ENCODE assay signal across 8 mouse cellular contexts in genomic region chr19:10402771-10403494, GRCm38 (mm10). TPM values are rescaled to one million over a fixed set of nuclear protein-coding genes. Genes with fewer than 3 reads are reported as not detected.
A peak's percentile ranks its signal among the peaks of the same experiment; 100 is the strongest.
DNase-seq lines count a peak whose midpoint lies in the region; ATAC-seq and TF ChIP-seq lines count a peak whose summit lies in the region.

No protein-coding gene starts in this region.

- peaks cover 12% of the 10 kb centered on the region for H3K27me3 ChIP-seq in heart, embryonic 11.5 days (ENCODE audit: control insufficient read depth, insufficient read depth, low read length)
- peaks cover 3% of the 10 kb centered on the region; the same call in 1 of the 2 replicates for H3K27me3 ChIP-seq in G1E (ENCODE audit: insufficient read depth, low read length)
- H3K27me3 ChIP-seq in hindbrain, embryonic 14.5 days (ENCODE audit: control insufficient read depth, insufficient read depth, low read length): no peaks in the 10 kb centered on the region

- 23% methylated on average over 16 of the region's 16 CpGs for WGBS in heart, embryonic 11.5 days (ENCODE audit: insufficient replicate concordance)
- 32% methylated on average over 16 of the region's 16 CpGs for WGBS in hindbrain, embryonic 14.5 days

- no peak overlapping the region for H3K9ac ChIP-seq in heart, embryonic 11.5 days (ENCODE audit: low read depth, low read length)
- H3K9ac ChIP-seq in hindbrain, embryonic 14.5 days: no peak overlapping the region

- H3K36me3 ChIP-seq in heart, embryonic 11.5 days (ENCODE audit: control insufficient read depth, insufficient read depth, low read length): no peaks in the 10 kb centered on the region
- H3K36me3 ChIP-seq in G1E (replicated peaks): no peaks in the 10 kb centered on the region
- H3K36me3 ChIP-seq in hindbrain, embryonic 14.5 days (replicated peaks; ENCODE audit: control insufficient read depth, insufficient read depth): no peaks in the 10 kb centered on the region

- no peak overlapping the region for H3K27ac ChIP-seq in heart, embryonic 11.5 days (ENCODE audit: low read depth, low read length)
- H3K27ac ChIP-seq in hindbrain, embryonic 14.5 days: no peak overlapping the region

- H3K4me1 ChIP-seq in heart, embryonic 11.5 days (ENCODE audit: control insufficient read depth, insufficient read depth, low read length): peaks cover 4% of the 10 kb centered on the region; the same call in 1 of the 2 replicates
- H3K4me1 ChIP-seq in G1E (ENCODE audit: insufficient read depth, low read depth, low read length): no peaks in the 10 kb centered on the region
- H3K4me1 ChIP-seq in hindbrain, embryonic 14.5 days (replicated peaks; ENCODE audit: control insufficient read depth, insufficient read depth, low read length): no peaks in the 10 kb centered on the region; the same call in 1 of the 2 replicates

- TF ChIP-seq CTCF in G1E (IDR thresholded peaks at IDR 0.05; ENCODE audit: low read depth, low read length): no peak

- DNase-seq in heart, adult 18-20 months: peak; percentile 38 to 73
- peak; percentile 47 for DNase-seq in G1E (ENCODE audit: low spot score)
- peak; percentile 76 for DNase-seq in cerebellum, adult 8-10 months
- DNase-seq in hindbrain, embryonic 14.5 days (ENCODE audit: low spot score): peak; percentile 65
- peak; percentile 87 for DNase-seq in layer of hippocampus, adult 9-11 months
- DNase-seq in mesoderm, embryonic 11.5 days (ENCODE audit: low read depth, low spot score): peak; percentile 87
- peak; percentile 68 for DNase-seq in yolk sac, embryonic 10.5 days (ENCODE audit: low spot score)

- H3K9me3 ChIP-seq in heart, embryonic 11.5 days (replicated peaks; ENCODE audit: control insufficient read depth, low read length): no peaks in the 10 kb centered on the region
- no peaks in the 10 kb centered on the region for H3K9me3 ChIP-seq in G1E (replicated peaks)
- no peaks in the 10 kb centered on the region for H3K9me3 ChIP-seq in hindbrain, embryonic 14.5 days (ENCODE audit: control insufficient read depth, low read length)

- ATAC-seq in heart, embryonic 11.5 days (replicated peaks; ENCODE audit: insufficient number of reproducible peaks, low FRiP score, low TSS enrichment): no peak
- no peak for ATAC-seq in G1E (ENCODE audit: extremely low read depth, insufficient number of reproducible peaks, low FRiP score, poor library complexity, severe bottlenecking)
- ATAC-seq in hindbrain, embryonic 14.5 days (ENCODE audit: low FRiP score): no peak

- no peak overlapping the region for H3K4me2 ChIP-seq in heart, embryonic 11.5 days
- H3K4me2 ChIP-seq in hindbrain, embryonic 14.5 days (replicated peaks): no peak overlapping the region

- no peak overlapping the region for H3K4me3 ChIP-seq in heart, embryonic 11.5 days (ENCODE audit: low read depth, low read length)
- H3K4me3 ChIP-seq in G1E (ENCODE audit: low read depth, low read length): no peak overlapping the region
- H3K4me3 ChIP-seq in hindbrain, embryonic 14.5 days (replicated peaks; ENCODE audit: low read length): no peak overlapping the region

RNA-seq across cellular contexts. Expression of gene Syt7, which starts 14.0 kb away (rescaled TPM):
- 10 to 100 TPM; 35.5 to 37.1 TPM for total RNA-seq in heart, adult 18-20 months (2021)
- polyA plus RNA-seq in heart, embryonic 11.5 days (2014; fragmentation: Nextera tagmentation; extraction: Ambion mirVana): 1.2 and 2.0 TPM in 2 replicates
- 3.8 TPM in 1 of 2 replicates, not detected in the other for total RNA-seq in G1E (2014; fragmentation: Nextera tagmentation)
- under 0.01 and 0.05 TPM in 2 replicates for total RNA-seq in G1E (2017)
- polyA plus RNA-seq in G1E (2012): not detected in 2 replicates
- 12.0 and 14.0 TPM in 2 replicates for polyA plus RNA-seq in hindbrain, embryonic 14.5 days (2014; fragmentation: Nextera tagmentation; extraction: Ambion mirVana)

RNA-seq across cellular contexts. Expression of gene Lrrc10b, which starts 54.3 kb away (rescaled TPM):
- 1 to 10 TPM; 1.7 to 5.7 TPM for total RNA-seq in heart, adult 18-20 months (2021)
- polyA plus RNA-seq in heart, embryonic 11.5 days (2014; fragmentation: Nextera tagmentation; extraction: Ambion mirVana): 0.19 TPM in 1 of 2 replicates, not detected in the other
- total RNA-seq in G1E (2014; fragmentation: Nextera tagmentation) (not detected in 2 replicates), G1E (2017) (0.06 TPM in 1 of 2 replicates, not detected in the other)
- polyA plus RNA-seq in G1E (2012): not detected in 2 replicates
- polyA plus RNA-seq in hindbrain, embryonic 14.5 days (2014; fragmentation: Nextera tagmentation; extraction: Ambion mirVana): 1.5 and 1.6 TPM in 2 replicates
